Mouse (Mus musculus) liver, embryonic 11.5 days (tissue): Measurements from ENCODE around the gene Sephs1. TPM values are rescaled to one million over a fixed set of nuclear protein-coding genes. Genes with fewer than 3 reads are reported as not detected.
"Not testable (repeated sequence)": the region's sequence is repeated elsewhere in the genome, so short reads cannot be mapped to it uniquely, and the experiment has no call there.

Source experiments
- ATAC-seq: fragments of 200-750 bp; cut with Nextera tagmentation; replicated peaks from 2 replicates; pipeline ENCODE4 v1.8.0; 2017; ENCODE audit warnings: moderate number of reproducible peaks, mild to moderate bottlenecking, moderate TSS enrichment, moderate library complexity; ENCODE audit not compliant: low FRiP score
- DNase-seq: peaks from one replicate; pipeline ENCODE4 v3.0.0-alpha.2; 2017; ENCODE audit warnings: low spot score
- H3K27ac ChIP-seq: fragments of 300-500 bp; sonication (generic); 2 replicates; pipeline ENCODE4 v1.5.1; 2014; ENCODE audit warnings: mild to moderate bottlenecking, low read depth, low read length, control low read depth
- H3K27me3 ChIP-seq: fragments of 300-500 bp; sonication (generic); replicated peaks from 2 replicates; pipeline ENCODE4 v1.6.1; 2014; ENCODE audit warnings: low read length, mixed read lengths; ENCODE audit not compliant: control insufficient read depth, insufficient read depth
- H3K36me3 ChIP-seq: fragments of 300-500 bp; sonication (generic); 2 replicates; pipeline ENCODE4 v1.6.1; 2014; ENCODE audit warnings: mild to moderate bottlenecking, low read length, moderate library complexity, mixed read lengths; ENCODE audit not compliant: control insufficient read depth, insufficient read depth
- H3K4me1 ChIP-seq: fragments of 300-500 bp; sonication (generic); replicated peaks from 2 replicates; pipeline ENCODE4 v1.6.1; 2014; ENCODE audit warnings: low read length, mixed read lengths; ENCODE audit not compliant: control insufficient read depth, insufficient read depth
- H3K4me2 ChIP-seq: fragments of 300-500 bp; sonication (generic); 2 replicates; pipeline ENCODE4 v1.6.1; 2014; ENCODE audit warnings: mild to moderate bottlenecking, control low read depth, moderate library complexity
- H3K4me3 ChIP-seq: fragments of 300-500 bp; sonication (generic); 2 replicates; pipeline ENCODE4 v1.5.1; 2014; ENCODE audit warnings: low read depth, low read length, control low read depth
- H3K9ac ChIP-seq: fragments of 300-500 bp; sonication (generic); 2 replicates; pipeline ENCODE4 v1.6.1; 2014; ENCODE audit warnings: low read depth, low read length, control low read depth
- H3K9me3 ChIP-seq: fragments of 300-500 bp; sonication (generic); 2 replicates; pipeline ENCODE4 v1.6.1; 2016; ENCODE audit warnings: low read length, inconsistent platforms, mixed read lengths; ENCODE audit not compliant: control insufficient read depth
- WGBS: fragments of 180-500 bp; shearing (Covaris S2); extraction: QIAGEN DNeasy Blood & Tissue Kit; methylation state at CpG from one replicate; pipeline ENCODE4 v1.1.7; 2014; 5-methylcytosine and 5-hydroxymethylcytosine counted together
- polyA plus RNA-seq: library from polyadenylated mRNA; unstranded; fragments of >200 nt; fragmentation: Nextera tagmentation; extraction: Ambion mirVana; gene quantifications from 2 replicates; pipeline ENCODE4 v1.2.1, GENCODE M21; 2014

The Sephs1 gene
- polyA plus RNA-seq, 1 experiment from 2014 or later = 65.3 TPM

GRCm38 (mm10) chr2:4934516-4934915, 53.2 kb downstream of the Sephs1 start:
- 90% methylated on average over 9 of the region's 9 CpGs for WGBS
- Histone ChIP-seq H3K4me1 (no peaks in the 10 kb centered on the region), H3K9me3 (no peaks in the 10 kb centered on the region), H3K27me3 (no peaks in the 10 kb centered on the region), H3K36me3 (peaks cover 2% of the 10 kb centered on the region; the same call in 1 of the 2 replicates), H3K27ac (no peak overlapping the region), H3K9ac (no peak overlapping the region), H3K4me2 (no peak overlapping the region), H3K4me3 (no peak overlapping the region)
- ATAC-seq (no peak), DNase-seq (no peak)

- Histone ChIP-seq H3K27ac (no peak overlapping the region), H3K9ac (no peak overlapping the region), H3K36me3 (peaks cover 2% of the 10 kb centered on the region; the same call in 1 of the 2 replicates), H3K27me3 (no peaks in the 10 kb centered on the region), H3K4me1 (no peaks in the 10 kb centered on the region), H3K9me3 (no peaks in the 10 kb centered on the region), H3K4me3 (no peak overlapping the region), H3K4me2 (no peak overlapping the region)
- DNase-seq = no peak
- no peak for ATAC-seq
- WGBS = 82% methylated on average over 7 of the region's 7 CpGs
Observed at GRCm38 (mm10) chr2:4937931-4938330, 56.6 kb downstream of the Sephs1 start.

DNA sequence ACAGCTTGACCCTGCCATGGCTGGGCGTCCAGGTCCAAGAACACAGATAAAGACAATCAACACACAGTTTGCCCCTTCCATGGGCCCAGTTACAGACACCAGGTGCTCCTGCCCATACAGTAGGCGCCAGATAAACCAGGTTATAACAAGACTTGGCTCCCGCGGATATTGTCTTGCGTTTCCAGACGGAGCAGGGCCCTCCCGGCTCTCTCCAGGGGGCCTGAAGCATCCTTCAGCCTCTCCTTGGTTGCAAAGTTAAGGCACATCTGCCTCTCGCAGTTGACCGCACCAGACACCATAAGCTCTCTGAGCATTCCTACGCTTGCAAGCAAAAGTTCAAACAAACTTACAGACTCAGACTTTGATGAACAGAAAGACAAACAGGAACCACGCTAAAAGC, 59.5 kb downstream of the Sephs1 start:
- Histone ChIP-seq H3K4me1 (no peaks in the 10 kb centered on the region), H3K27ac (no peak overlapping the region), H3K27me3 (no peaks in the 10 kb centered on the region), H3K9ac (no peak overlapping the region), H3K36me3 (peaks cover 2% of the 10 kb centered on the region; the same call in 1 of the 2 replicates), H3K9me3 (no peaks in the 10 kb centered on the region), H3K4me3 (no peak overlapping the region), H3K4me2 (no peak overlapping the region)
- DNase-seq = no peak
- 83% methylated on average over 11 of the region's 11 CpGs for WGBS
- ATAC-seq = no peak

GRCm38 (mm10) chr2:4949691-4950090, 68.3 kb downstream of the Sephs1 start:
- not testable (repeated sequence) for H3K27ac ChIP-seq, H3K36me3 ChIP-seq, ATAC-seq, H3K27me3 ChIP-seq, H3K4me1 ChIP-seq, H3K9me3 ChIP-seq, H3K4me3 ChIP-seq, H3K4me2 ChIP-seq, H3K9ac ChIP-seq, DNase-seq
- WGBS = 77% methylated on average over 8 of the region's 8 CpGs

DNA sequence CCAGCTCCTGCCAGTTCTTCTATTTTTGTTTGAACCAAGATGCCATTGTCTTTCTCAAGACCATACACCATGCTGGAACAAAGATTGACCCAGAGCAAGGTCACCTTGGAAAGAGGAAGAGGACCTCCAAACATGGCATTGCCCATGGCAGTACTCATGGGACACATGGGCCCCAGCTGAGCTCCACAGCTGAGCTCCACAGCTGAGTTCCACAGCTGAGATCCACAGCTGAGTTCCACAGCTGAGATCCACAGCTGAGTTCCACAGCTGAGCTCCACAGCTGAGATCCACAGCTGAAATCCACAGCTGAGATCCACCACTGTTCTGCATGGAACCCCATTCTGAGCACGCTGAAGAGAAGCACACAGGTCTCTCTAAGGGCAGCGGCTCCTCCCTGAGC, 69.6 kb downstream of the Sephs1 start:
- Histone ChIP-seq H3K4me1 (no peaks in the 10 kb centered on the region), H3K4me3 (no peak overlapping the region), H3K4me2 (no peak overlapping the region), H3K9ac (no peak overlapping the region), H3K36me3 (no peaks in the 10 kb centered on the region), H3K27ac (no peak overlapping the region), H3K9me3 (no peaks in the 10 kb centered on the region), H3K27me3 (no peaks in the 10 kb centered on the region)
- WGBS = 80% methylated on average over 2 of the region's 2 CpGs
- ATAC-seq (no peak), DNase-seq (no peak)

GRCm38 (mm10) chr2:4954216-4954760, 72.9 kb downstream of the Sephs1 start:
- 80% methylated on average over 6 of the region's 6 CpGs for WGBS
- Histone ChIP-seq H3K9ac (no peak overlapping the region), H3K27me3 (no peaks in the 10 kb centered on the region), H3K4me3 (no peak overlapping the region), H3K4me2 (no peak overlapping the region), H3K4me1 (no peaks in the 10 kb centered on the region), H3K36me3 (no peaks in the 10 kb centered on the region), H3K9me3 (no peaks in the 10 kb centered on the region), H3K27ac (no peak overlapping the region)
- no peak for ATAC-seq
- no peak for DNase-seq

GRCm38 (mm10) chr2:4958039-4958438, 76.7 kb downstream of the Sephs1 start:
- Histone ChIP-seq H3K9me3 (no peaks in the 10 kb centered on the region), H3K4me2 (no peak overlapping the region), H3K4me3 (no peak overlapping the region), H3K27me3 (no peaks in the 10 kb centered on the region), H3K36me3 (no peaks in the 10 kb centered on the region), H3K9ac (no peak overlapping the region), H3K4me1 (no peaks in the 10 kb centered on the region), H3K27ac (no peak overlapping the region)
- DNase-seq (no peak), ATAC-seq (no peak)
- WGBS = 78% methylated on average over 12 of the region's 12 CpGs

Other genes with a start within 250 kb of the Sephs1 start
- gene Prpf18, start 229.5 kb upstream of the Sephs1 start, polyA plus RNA-seq = 37.1 and 39.9 TPM in 2 replicates
- gene Bend7, start 163.7 kb upstream of the Sephs1 start, polyA plus RNA-seq = 2.4 TPM in 2 replicates
- 42.1 and 45.1 TPM in 2 replicates for gene Phyh, start 37.5 kb downstream of the Sephs1 start, polyA plus RNA-seq
- gene Ucma, start 94.6 kb downstream of the Sephs1 start, polyA plus RNA-seq = not detected in 2 replicates
- 77.2 and 84.4 TPM in 2 replicates for gene Mcm10, start 131.2 kb downstream of the Sephs1 start, polyA plus RNA-seq
- gene Optn, start 182.5 kb downstream of the Sephs1 start, polyA plus RNA-seq = 18.7 and 21.8 TPM in 2 replicates